Mouse (Mus musculus): ENCODE measurements around the gene Ifna5. TPM values are rescaled to one million over a fixed set of nuclear protein-coding genes. Genes with fewer than 3 reads are reported as not detected.
A peak's percentile ranks its signal among the peaks of the same experiment; 100 is the strongest.
"Not testable (repeated sequence)": the region's sequence is repeated elsewhere in the genome, so short reads cannot be mapped to it uniquely, and the experiment has no call there.

Gene Ifna5
- total RNA-seq (2021) = not detected in 2 replicates
- long read RNA-seq = 0 reads

DNA sequence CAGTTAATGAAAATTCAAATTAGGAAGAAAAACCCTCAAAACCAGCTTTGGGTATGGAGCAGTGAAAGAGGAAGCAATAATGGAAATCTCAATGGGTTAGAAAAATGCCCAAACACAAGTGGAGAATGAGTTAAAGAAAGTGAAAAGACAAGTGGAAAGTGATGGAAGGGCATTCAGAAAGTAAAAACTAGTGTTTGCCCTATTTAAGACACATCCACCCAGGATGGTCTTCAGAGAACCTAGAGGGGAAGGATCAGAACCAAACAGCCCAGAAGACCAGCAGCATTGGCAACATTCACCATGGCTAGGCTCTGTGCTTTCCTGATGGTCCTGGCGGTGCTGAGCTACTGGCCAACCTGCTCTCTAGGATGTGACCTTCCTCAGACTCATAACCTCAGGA, at the start of gene Ifna5:
Gene Ifna5 (plus strand): TSS at position 301 of the 400 bp plus-strand sequence.
- DNase-seq = not testable (repeated sequence)

GRCm38 (mm10) chr4:88788402-88788801, 46.9 kb upstream of the Ifna5 start, which contains the start of gene Gm13277:
Gene Gm13277, plus strand, starts transcription at chr4:88788632.
- peak; percentile 60 for DNase-seq

- not testable (repeated sequence) for DNase-seq
Observed at GRCm38 (mm10) chr4:88791250-88791649, 44.1 kb upstream of the Ifna5 start, which contains the start of gene Gm13278. Gene Gm13278, plus strand, starts transcription at chr4:88791550.

- DNase-seq = peak; percentile 17
Observed at GRCm38 (mm10) chr4:88793936-88794675, 41.2 kb upstream of the Ifna5 start, which contains the start of gene Gm13275. Gene Gm13275, plus strand, starts transcription at chr4:88794487.

GRCm38 (mm10) chr4:88797097-88797496, 38.2 kb upstream of the Ifna5 start, which contains the start of gene Gm13279:
Gene Gm13279, plus strand, starts transcription at chr4:88797397.
- not testable (repeated sequence) for DNase-seq

GRCm38 (mm10) chr4:88799365-88799764, 36.0 kb upstream of the Ifna5 start, which contains the start of gene Gm13285:
Gene Gm13285, plus strand, starts transcription at chr4:88799665.
- DNase-seq = not testable (repeated sequence)

- DNase-seq = not testable (repeated sequence)
Observed at GRCm38 (mm10) chr4:88802954-88803353, 32.4 kb upstream of the Ifna5 start, which contains the start of gene Gm13287. Gene Gm13287, plus strand, starts transcription at chr4:88803254.

GRCm38 (mm10) chr4:88805231-88805630, 30.1 kb upstream of the Ifna5 start, which contains the start of gene Gm13288:
Gene Gm13288, plus strand, starts transcription at chr4:88805531.
- DNase-seq = not testable (repeated sequence)

DNA sequence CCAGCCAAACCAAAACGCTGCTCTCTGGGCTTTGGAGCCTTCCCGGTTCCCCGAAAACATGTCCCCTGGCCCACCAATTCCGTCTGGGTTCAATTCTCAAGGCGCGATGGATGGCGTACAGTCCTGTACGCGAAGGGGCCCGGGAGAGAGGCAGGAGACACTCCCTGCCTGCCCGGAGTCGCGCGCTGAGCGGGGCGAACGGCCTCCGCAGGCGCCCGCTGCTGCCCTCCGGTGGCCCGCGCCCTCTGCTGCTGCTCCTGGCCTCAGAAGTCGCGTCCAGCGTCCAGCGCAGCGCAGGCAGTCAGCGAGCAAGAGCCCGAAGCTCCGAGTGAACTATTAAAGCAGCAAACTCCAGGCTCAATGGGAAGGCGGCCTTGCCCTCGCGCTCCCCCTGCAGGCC, 29.6 kb upstream of the Ifna5 start:
- peak; percentile 26 for DNase-seq

GRCm38 (mm10) chr4:88815928-88816327, 19.4 kb upstream of the Ifna5 start, which contains the start of gene Ifna7:
Gene Ifna7, plus strand, starts transcription at chr4:88816228.
- no peak for DNase-seq

GRCm38 (mm10) chr4:88819659-88820058, 15.7 kb upstream of the Ifna5 start, which contains the start of gene Ifna11:
Gene Ifna11, plus strand, starts transcription at chr4:88819959.
- DNase-seq = no peak

DNA sequence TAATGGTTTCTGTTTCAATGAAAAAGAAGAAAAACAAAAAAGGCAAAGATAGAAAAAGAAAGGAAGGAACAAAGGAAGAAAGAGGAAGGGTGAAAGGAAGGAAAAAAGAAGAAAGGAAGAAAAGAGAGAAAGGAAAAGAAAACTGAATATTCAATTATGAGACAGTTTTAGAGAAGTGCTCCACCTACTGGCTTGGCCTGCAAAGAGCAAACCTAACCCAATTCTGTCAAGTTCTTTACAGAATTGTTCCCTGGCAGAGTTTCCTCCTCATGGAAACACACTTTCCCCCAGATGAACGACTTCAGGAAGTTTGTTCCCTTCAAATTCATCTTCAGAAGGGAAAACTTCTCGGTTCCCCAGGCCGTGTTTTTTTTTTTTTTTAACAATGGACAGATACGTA, 12.3 kb upstream of the Ifna5 start:
- no peak for DNase-seq

- DNase-seq = not testable (repeated sequence)
Observed at GRCm38 (mm10) chr4:88827116-88827515, 8.2 kb upstream of the Ifna5 start, which contains the start of gene Ifna6. Gene Ifna6, plus strand, starts transcription at chr4:88827416.

- DNase-seq = peak; percentile 7
Observed at GRCm38 (mm10) chr4:88830523-88830922, 4.8 kb upstream of the Ifna5 start.

- DNase-seq = no peak
Observed at GRCm38 (mm10) chr4:88838828-88839227, 3.5 kb downstream of the Ifna5 start.

- no peak for DNase-seq
Observed at GRCm38 (mm10) chr4:88840058-88840457, 4.7 kb downstream of the Ifna5 start.

DNA sequence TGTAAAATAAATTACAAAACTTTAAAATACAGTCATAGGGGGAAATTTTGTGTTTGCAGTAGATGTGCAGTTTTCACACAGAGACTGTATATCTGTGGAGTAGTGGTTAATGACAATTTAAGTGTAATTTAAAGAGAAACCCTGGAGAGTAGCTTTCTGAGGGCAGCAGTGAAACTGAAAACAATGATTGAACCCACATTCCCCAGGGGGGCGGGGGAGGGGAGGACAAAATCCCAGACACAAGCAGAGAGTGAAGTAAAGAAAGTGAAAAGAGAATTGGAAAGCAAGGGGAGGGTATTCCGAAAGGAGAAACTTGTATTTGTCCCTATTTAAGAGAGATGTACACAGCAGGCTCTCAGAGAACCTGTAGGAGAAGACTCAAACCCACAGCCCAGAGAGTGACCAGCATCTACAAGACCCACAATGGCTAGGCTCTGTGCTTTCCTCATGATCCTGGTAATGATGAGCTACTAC, 6.2 kb downstream of the Ifna5 start, which contains the start of gene Ifna4:
Gene Ifna4 (plus strand): TSS at position 424 of the 474 bp plus-strand sequence.
- DNase-seq = no peak

GRCm38 (mm10) chr4:88845334-88845733, 10.0 kb downstream of the Ifna5 start:
- no peak for DNase-seq

DNA sequence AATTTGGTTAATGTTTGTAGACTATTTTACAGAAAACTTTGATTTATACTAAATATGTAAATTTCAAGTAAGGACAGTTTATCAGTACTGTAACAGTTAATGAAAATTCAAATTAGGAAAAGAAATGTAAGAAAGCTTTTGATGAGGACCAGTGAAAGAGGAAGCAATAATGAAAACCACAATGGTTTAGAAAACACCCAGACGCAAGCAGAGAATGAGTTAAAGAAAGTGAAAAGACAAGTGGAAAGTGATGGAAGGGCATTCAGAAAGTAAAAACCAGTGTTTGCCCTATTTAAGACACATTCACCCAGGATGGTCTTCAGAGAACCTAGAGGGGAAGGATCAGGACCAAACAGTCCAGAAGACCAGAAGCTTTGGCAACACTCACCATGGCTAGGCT, 14.4 kb downstream of the Ifna5 start, which contains the start of gene Ifna1:
Gene Ifna1 (plus strand): TSS at position 390 of the 400 bp plus-strand sequence.
- DNase-seq = no peak

DNA sequence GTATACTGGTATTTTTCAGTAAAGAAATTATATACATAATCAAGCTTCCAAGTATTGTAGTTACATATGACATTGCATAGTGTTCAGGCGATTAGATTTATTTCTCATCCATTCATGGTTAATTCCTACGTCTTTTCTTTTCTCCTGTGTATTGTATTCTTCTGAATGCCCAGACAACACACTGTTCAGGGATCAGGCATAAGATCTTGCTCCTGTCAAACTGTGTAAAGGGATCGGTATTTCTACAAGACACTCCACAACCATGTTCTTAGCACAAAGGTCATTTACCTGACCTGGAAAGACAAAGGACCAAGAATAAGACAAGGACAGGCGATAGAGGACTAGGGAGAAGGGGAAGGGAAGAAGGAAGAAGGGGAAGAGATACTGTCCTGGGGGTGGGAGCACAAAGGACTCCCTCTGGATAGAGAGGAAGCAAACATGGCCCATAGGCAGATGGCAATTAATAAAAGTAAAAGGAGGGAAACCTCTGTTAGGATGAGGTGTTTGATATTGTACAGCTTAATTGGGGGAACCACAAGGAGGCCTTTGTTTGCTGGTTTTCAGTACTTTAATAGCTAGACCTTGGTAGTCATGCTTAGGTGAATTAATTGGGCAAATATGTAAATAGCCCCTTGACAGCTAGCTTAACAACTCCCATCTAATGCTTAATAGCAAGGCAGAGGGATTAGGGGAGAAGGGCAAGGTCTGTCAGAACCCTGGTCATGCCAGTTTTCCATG, 15.9 kb downstream of the Ifna5 start:
- DNase-seq = no peak

DNA sequence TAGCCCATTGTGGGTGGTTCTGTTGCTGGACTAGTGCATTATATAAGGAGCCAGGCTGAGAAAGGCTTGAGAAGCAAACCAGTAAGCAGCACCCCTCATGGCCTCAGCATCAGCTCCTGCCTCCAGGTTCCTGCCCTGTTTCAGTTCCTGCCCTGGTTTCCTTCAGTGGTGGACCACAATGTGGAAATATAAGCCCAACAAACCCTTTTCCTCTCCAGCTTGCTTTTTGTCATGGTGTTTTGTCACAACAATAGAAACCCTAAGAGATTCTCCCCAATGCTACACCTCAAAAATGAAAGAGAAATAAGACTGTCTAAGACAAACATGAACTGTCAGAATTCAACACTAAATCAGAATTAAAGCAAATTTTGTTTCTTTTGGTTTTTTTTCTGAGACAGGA, 23.9 kb downstream of the Ifna5 start:
- DNase-seq = no peak

DNA sequence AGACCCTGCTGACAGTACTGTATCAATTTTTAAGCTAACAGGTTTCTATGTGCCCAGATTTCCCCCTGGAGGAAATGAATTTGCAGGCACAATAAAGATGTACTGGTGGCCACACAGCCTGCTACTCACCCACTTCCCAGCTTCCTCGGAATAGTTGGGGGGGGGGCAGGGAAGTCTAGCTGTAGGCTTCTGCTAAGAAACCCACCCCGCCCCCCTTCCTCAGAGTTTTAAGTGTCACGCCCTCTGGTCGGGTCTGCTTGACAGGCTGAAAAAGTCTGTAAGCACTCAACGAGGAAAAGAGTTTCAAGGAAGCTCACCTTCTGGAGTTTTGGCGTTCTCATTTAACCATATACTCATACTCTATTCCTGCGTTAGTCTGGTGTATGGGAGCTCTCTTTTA, 28.0 kb downstream of the Ifna5 start:
- DNase-seq = no peak

Measured in adrenal gland, postnatal 25 days (tissue).